Mouse (Mus musculus): ENCODE measurements around the gene Plekhm1.

- TF ChIP-seq CTCF (IDR thresholded peaks at IDR 0.05; ENCODE audit: insufficient read depth, low read length) (no peak), POLR2A (IDR thresholded peaks at IDR 0.05; ENCODE audit: borderline replicate concordance, extremely low read depth, low read depth, low read length) (no peak)
These were observed 7.2 kb upstream of the Plekhm1 start for GRCm38 (mm10) chr11:103419667-103420066.

All from lung, adult 2 months (tissue).